Mouse (Mus musculus) neural tube, embryonic 14.5 days (tissue): Measurements from ENCODE around the gene Mapk1ip1l. TPM values are rescaled to one million over a fixed set of nuclear protein-coding genes. Genes with fewer than 3 reads are reported as not detected.

Source experiments
- ATAC-seq: fragments of 200-750 bp; cut with Nextera tagmentation; 2 replicates; pipeline ENCODE4 v1.8.0; 2017; ENCODE audit warnings: low read depth, mild to moderate bottlenecking, moderate TSS enrichment, moderate library complexity
- H3K27ac ChIP-seq: fragments of 300-500 bp; sonication (generic); 2 replicates; pipeline ENCODE4 v1.5.1; 2014; ENCODE audit warnings: low read depth, mild to moderate bottlenecking, control low read depth, low read length, moderate library complexity, mixed read lengths
- H3K27me3 ChIP-seq: fragments of 300-500 bp; sonication (generic); 2 replicates; pipeline ENCODE4 v1.6.1; 2014; ENCODE audit warnings: low read length; ENCODE audit not compliant: control insufficient read depth, insufficient read depth
- H3K36me3 ChIP-seq: fragments of 300-500 bp; sonication (generic); 2 replicates; pipeline ENCODE4 v1.6.1; 2014; ENCODE audit warnings: low read length, mixed read lengths; ENCODE audit not compliant: control insufficient read depth, insufficient read depth
- H3K4me1 ChIP-seq: fragments of 300-500 bp; sonication (generic); 2 replicates; pipeline ENCODE4 v1.6.1; 2014; ENCODE audit warnings: low read length; ENCODE audit not compliant: control insufficient read depth, insufficient read depth
- H3K4me2 ChIP-seq: fragments of 300-500 bp; sonication (generic); 2 replicates; pipeline ENCODE4 v1.6.1; 2014; ENCODE audit warnings: mild to moderate bottlenecking, low read depth, low read length, control low read depth
- H3K4me3 ChIP-seq: fragments of 300-500 bp; sonication (generic); 2 replicates; pipeline ENCODE4 v1.5.1; 2014; ENCODE audit warnings: low read depth, low read length, control low read depth, mixed read lengths
- H3K9ac ChIP-seq: fragments of 300-500 bp; sonication (generic); replicated peaks from 2 replicates; pipeline ENCODE4 v1.6.1; 2014; ENCODE audit warnings: low read depth, mild to moderate bottlenecking, control low read depth, low read length, mixed read lengths
- H3K9me3 ChIP-seq: fragments of 300-500 bp; sonication (generic); 2 replicates; pipeline ENCODE4 v1.6.1; 2016; ENCODE audit warnings: low read length; ENCODE audit not compliant: control insufficient read depth
- WGBS: fragments of 180-500 bp; shearing (Covaris S2); extraction: QIAGEN DNeasy Blood & Tissue Kit; methylation state at CpG from one replicate; pipeline ENCODE4 v1.1.7; 2014; 5-methylcytosine and 5-hydroxymethylcytosine counted together
- polyA plus RNA-seq: library from polyadenylated mRNA; unstranded; fragments of >200 nt; fragmentation: Nextera tagmentation; extraction: Ambion mirVana; gene quantifications from 2 replicates; pipeline ENCODE4 v1.2.1, GENCODE M21; 2014

Gene Mapk1ip1l
- polyA plus RNA-seq, 1 experiment from 2014 or later, result 45.6 TPM

GRCm38 (mm10) chr14:47340231-47340925, 42.3 kb downstream of the Mapk1ip1l start:
- WGBS, result 86% methylated on average over 10 of the region's 10 CpGs
- no peak for ATAC-seq
- H3K9me3 ChIP-seq, result no peaks in the 10 kb centered on the region
- H3K27me3 ChIP-seq, result no peaks in the 10 kb centered on the region
- H3K9ac ChIP-seq, result no peak overlapping the region
- H3K36me3 ChIP-seq, result no peaks in the 10 kb centered on the region
- no peak overlapping the region for H3K4me2 ChIP-seq
- H3K4me3 ChIP-seq, result no peak overlapping the region
- H3K27ac ChIP-seq, result no peak overlapping the region
- H3K4me1 ChIP-seq, result no peaks in the 10 kb centered on the region

- Histone ChIP-seq H3K27ac (0 out of 2 replicates have a peak overlapping the region, but pooled peaks have one; percentile 16), H3K4me3 (no peak overlapping the region), H3K9me3 (no peaks in the 10 kb centered on the region), H3K9ac (no peak overlapping the region), H3K36me3 (no peaks in the 10 kb centered on the region), H3K4me1 (no peaks in the 10 kb centered on the region), H3K27me3 (no peaks in the 10 kb centered on the region), H3K4me2 (no peak overlapping the region)
- ATAC-seq, result peak; percentile 28; the same call in 1 of the 2 replicates
- 52% methylated on average over 4 of the region's 4 CpGs for WGBS
These were observed 43.8 kb downstream of the Mapk1ip1l start for GRCm38 (mm10) chr14:47341811-47342291.

- H3K4me2 ChIP-seq, result no peak overlapping the region
- H3K9me3 ChIP-seq, result no peaks in the 10 kb centered on the region
- H3K9ac ChIP-seq, result no peak overlapping the region
- no peak overlapping the region for H3K27ac ChIP-seq
- no peaks in the 10 kb centered on the region for H3K36me3 ChIP-seq
- 100% methylated on average over 1 of the region's 1 CpGs for WGBS
- no peaks in the 10 kb centered on the region for H3K4me1 ChIP-seq
- no peaks in the 10 kb centered on the region for H3K27me3 ChIP-seq
- ATAC-seq, result no peak
- no peak overlapping the region for H3K4me3 ChIP-seq
These were observed 48.6 kb downstream of the Mapk1ip1l start for GRCm38 (mm10) chr14:47346715-47347114.

GRCm38 (mm10) chr14:47350974-47351373, 52.9 kb downstream of the Mapk1ip1l start:
- no peak for ATAC-seq
- 70% methylated on average over 2 of the region's 2 CpGs for WGBS
- Histone ChIP-seq H3K27ac (no peak overlapping the region), H3K4me3 (no peak overlapping the region), H3K9me3 (no peaks in the 10 kb centered on the region), H3K36me3 (no peaks in the 10 kb centered on the region), H3K9ac (no peak overlapping the region), H3K4me2 (no peak overlapping the region), H3K27me3 (no peaks in the 10 kb centered on the region), H3K4me1 (no peaks in the 10 kb centered on the region)

GRCm38 (mm10) chr14:47352272-47352671, 54.2 kb downstream of the Mapk1ip1l start:
- Histone ChIP-seq H3K9ac (no peak overlapping the region), H3K9me3 (no peaks in the 10 kb centered on the region), H3K27me3 (no peaks in the 10 kb centered on the region), H3K36me3 (no peaks in the 10 kb centered on the region), H3K27ac (no peak overlapping the region), H3K4me3 (no peak overlapping the region), H3K4me1 (no peaks in the 10 kb centered on the region), H3K4me2 (no peak overlapping the region)
- WGBS, result 94% methylated on average over 10 of the region's 10 CpGs
- ATAC-seq, result no peak

- ATAC-seq, result no peak
- no peak overlapping the region for H3K4me2 ChIP-seq
- H3K27ac ChIP-seq, result no peak overlapping the region
- no peaks in the 10 kb centered on the region for H3K36me3 ChIP-seq
- no peaks in the 10 kb centered on the region for H3K9me3 ChIP-seq
- no peaks in the 10 kb centered on the region for H3K27me3 ChIP-seq
- no peaks in the 10 kb centered on the region for H3K4me1 ChIP-seq
- H3K4me3 ChIP-seq, result no peak overlapping the region
- 89% methylated on average over 4 of the region's 4 CpGs for WGBS
- no peak overlapping the region for H3K9ac ChIP-seq
These were observed 55.2 kb downstream of the Mapk1ip1l start for GRCm38 (mm10) chr14:47353240-47353639.

- WGBS, result 68% methylated on average over 8 of the region's 8 CpGs
- H3K9ac ChIP-seq, result no peak overlapping the region
- no peaks in the 10 kb centered on the region for H3K9me3 ChIP-seq
- H3K27ac ChIP-seq, result no peak overlapping the region
- H3K27me3 ChIP-seq, result no peaks in the 10 kb centered on the region
- H3K36me3 ChIP-seq, result no peaks in the 10 kb centered on the region
- H3K4me1 ChIP-seq, result no peaks in the 10 kb centered on the region
- ATAC-seq, result no peak
- H3K4me2 ChIP-seq, result no peak overlapping the region
- H3K4me3 ChIP-seq, result no peak overlapping the region
These were observed 56.1 kb downstream of the Mapk1ip1l start for GRCm38 (mm10) chr14:47354111-47354577.

- Histone ChIP-seq H3K36me3 (no peaks in the 10 kb centered on the region), H3K9me3 (no peaks in the 10 kb centered on the region), H3K27me3 (no peaks in the 10 kb centered on the region), H3K4me3 (no peak overlapping the region), H3K27ac (no peak overlapping the region), H3K4me1 (no peaks in the 10 kb centered on the region), H3K9ac (no peak overlapping the region), H3K4me2 (no peak overlapping the region)
- 80% methylated on average over 5 of the region's 5 CpGs for WGBS
- ATAC-seq, result no peak
These were observed 56.9 kb downstream of the Mapk1ip1l start for GRCm38 (mm10) chr14:47354948-47355347.

- no peaks in the 10 kb centered on the region for H3K27me3 ChIP-seq
- H3K4me1 ChIP-seq, result no peaks in the 10 kb centered on the region
- no peak for ATAC-seq
- no peak overlapping the region for H3K4me2 ChIP-seq
- 84% methylated on average over 3 of the region's 3 CpGs for WGBS
- H3K9ac ChIP-seq, result no peak overlapping the region
- no peaks in the 10 kb centered on the region for H3K9me3 ChIP-seq
- H3K27ac ChIP-seq, result no peak overlapping the region
- no peaks in the 10 kb centered on the region for H3K36me3 ChIP-seq
- H3K4me3 ChIP-seq, result no peak overlapping the region
These were observed 58.6 kb downstream of the Mapk1ip1l start for GRCm38 (mm10) chr14:47356622-47357021.
